Mouse (Mus musculus) ZHBTc4 (cell line): Measurements from ENCODE around the gene Npff.

Experiments used
- DNase-seq: peaks from one replicate; pipeline ENCODE4 v3.0.0-alpha.2; 2011; ENCODE audit warnings: low read depth, low spot score

Npff gene

GRCm38 (mm10) chr15:102519211-102520141 lies 5.3 kb downstream of the Npff start:
- DNase-seq, result no peak

GRCm38 (mm10) chr15:102518859-102519201 lies 5.9 kb downstream of the Npff start:
- DNase-seq, result no peak

DNA sequence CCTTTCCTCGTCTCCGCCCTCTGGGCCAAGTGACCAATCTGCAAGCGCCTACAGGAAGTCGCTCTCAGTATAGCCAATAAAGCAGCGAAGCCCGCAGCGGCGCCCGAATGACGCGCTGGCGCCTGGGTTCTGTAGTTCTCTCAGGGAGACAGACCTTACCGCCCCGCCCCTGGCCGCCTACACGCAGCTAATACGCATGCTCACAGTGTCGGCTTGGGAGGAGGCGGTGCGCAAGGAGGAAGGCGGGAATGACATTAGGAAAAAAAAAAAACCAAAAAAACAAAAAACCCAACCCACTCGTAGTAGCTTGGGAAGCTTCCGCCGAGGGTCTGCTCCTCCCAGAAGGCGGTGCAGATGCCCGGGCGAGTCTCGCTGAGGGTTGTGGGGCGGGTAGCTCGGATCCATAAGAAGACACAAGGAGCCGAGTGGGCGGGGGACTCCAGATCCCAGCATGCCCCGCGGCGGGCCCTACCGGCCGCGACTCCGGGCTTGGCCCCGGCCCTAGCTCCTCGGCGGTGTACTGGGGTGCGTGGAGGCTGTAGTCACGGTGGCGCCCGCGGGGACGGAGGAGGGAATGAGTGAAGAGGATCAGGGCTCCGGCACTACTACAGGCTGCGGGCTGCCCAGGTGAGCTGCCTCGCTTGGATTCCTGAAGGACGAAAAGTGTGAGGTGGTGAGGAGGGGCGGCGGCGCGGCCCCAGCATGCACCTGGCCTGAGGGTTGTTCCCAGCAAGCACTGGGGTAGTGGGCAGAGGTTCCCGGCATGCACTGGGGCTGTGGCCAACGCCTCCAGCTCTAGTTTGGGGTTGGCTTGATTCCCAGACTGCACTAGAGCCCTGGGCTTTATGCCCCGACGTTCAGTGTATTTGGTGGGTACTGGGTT lies 6.5 kb downstream of the Npff start, which contains the start of gene Tarbp2:
Tarbp2 (plus strand) TSS at position 217 of the 883 bp plus-strand sequence.
- peak; percentile 100 for DNase-seq

DNA sequence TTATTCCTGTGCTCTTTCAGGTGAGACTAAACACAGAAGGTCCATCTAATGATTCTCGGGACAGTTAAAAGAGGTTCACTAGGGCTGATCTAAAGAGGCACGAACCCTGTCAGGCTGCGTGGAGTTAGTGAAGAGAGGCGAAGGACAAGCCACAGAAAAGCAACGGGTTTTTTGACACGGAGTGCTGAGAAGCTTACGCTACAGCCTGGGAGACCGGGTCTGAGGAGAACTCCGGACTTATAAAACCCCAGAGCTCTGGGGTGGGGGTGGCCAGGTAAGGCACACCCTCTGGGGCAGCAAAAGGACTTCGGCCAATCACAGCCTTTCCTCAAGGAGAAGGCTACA lies 7.1 kb downstream of the Npff start:
- no peak for DNase-seq

GRCm38 (mm10) chr15:102516728-102517404 lies 7.9 kb downstream of the Npff start, which contains the start of gene Map3k12:
Gene Map3k12 (minus strand): TSS chr15:102517064.
- peak; percentile 59 for DNase-seq

- peak; percentile 47 for DNase-seq
These were observed 8.4 kb downstream of the Npff start for GRCm38 (mm10) chr15:102516293-102516692.

GRCm38 (mm10) chr15:102515791-102516190 lies 9.0 kb downstream of the Npff start:
- no peak for DNase-seq

DNA sequence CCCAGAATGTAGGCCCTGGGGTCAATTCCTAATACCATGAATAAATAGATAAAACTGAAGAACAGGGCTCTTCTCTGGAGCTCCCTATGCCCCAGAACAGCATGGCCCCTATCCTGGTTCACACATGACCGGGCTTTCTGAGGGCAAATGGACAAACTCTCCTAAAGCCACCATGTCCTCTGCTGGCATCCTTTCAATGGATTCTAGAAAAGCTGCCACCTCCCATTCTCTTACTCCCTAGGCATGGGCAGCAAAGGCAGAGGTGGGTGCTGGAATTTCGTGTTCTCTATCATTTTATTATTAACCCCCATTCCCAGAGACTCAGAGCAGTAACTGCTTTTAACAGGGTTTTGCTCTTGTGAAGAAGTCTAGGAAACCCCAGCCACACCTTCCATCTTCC lies 9.5 kb downstream of the Npff start:
- no peak for DNase-seq

DNA sequence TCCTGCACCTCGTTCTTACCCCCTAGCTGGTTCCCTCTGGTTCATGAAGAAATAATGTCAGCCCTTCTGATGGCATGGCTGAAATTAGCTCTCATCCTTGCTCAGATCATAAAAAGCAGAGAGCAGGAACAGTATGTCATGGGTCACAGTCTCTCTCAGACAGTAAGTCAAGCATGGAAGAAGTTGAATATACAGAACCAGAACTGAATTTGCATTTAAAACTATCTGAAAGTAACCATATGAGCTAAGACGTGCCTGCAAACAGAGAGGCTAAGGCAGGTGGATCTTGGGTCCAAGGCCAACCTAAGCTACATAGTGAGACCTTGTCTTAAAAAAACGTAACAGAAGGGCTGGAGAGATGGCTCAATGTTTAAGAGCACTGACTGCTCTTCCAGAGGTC lies 11.7 kb downstream of the Npff start:
- no peak for DNase-seq

DNA sequence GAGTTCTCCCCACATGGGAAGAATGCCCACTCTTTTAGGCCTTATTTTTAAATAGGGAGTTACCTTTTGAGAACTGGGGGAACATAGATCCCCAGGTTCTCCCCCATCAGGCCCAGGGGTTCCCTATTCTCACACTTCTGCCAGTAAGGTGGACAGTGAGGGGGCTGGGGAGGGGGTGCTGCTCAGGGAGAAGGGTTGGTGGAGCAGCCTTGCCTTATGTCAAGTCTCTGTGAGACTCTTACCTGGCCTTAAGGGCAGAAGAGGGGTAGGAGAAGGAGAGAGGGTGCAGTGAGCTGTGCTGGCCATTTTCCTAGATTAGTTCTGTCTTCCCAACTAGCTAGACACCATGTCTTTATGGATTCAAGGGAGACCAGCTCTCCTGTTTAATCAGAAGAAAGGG lies 12.3 kb downstream of the Npff start:
- DNase-seq, result no peak

- no peak for DNase-seq
These were observed 12.7 kb downstream of the Npff start for GRCm38 (mm10) chr15:102512010-102512409.

- DNase-seq, result no peak
These were observed 13.4 kb downstream of the Npff start for GRCm38 (mm10) chr15:102511285-102511833.

DNA sequence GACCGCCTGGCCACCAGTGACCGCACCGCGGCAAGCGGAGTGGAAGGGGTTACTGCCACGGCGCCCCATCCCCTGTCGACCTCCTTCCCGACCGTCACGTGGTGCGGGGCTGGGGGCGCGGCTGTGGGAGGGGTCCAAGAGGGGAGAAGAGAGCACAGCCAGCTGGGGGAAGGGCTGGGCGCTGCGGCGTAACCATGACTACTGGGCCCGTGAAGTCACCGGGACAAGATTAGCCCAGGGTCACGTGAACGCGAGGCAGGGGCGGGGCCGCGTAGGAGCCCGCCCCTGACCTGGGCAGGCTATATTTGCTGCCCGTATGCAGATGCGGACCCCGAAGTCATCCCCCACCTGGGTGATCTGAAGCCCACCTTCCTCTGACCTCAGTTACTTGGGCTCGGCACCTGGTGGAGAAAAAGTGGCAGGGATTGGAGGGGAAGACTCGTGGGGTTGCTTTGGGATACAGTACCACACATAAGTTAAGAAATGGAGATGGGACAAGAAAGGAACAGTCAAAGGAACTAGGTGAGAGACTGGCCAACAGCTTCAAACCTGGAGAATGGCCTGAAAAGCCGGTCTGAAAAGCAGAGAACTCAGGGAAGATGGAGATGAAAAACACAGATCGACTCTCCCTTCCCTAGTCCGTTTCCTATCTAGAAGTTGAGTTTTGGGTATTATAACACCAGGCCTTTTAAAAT lies 14.0 kb downstream of the Npff start:
- peak; percentile 98 for DNase-seq

DNA sequence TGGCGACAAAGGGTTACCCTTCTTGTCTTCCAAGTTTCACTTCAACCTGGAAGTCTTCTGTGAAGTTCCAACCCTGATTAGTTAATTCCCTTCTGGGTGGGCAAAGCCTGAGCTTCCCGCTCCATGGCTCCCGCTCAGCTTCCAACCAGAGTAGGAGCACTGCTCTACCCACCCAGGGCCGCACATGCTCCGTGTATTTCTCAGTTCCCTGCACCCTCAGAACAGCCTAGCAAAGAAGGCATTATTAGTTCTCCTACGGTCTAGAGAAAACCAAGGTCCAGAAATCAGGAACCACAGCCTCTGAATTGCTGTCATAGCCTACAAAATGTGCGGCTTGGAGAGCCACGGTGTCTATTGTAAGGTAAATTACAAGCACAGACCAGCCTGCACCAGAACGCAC lies 14.6 kb downstream of the Npff start:
- DNase-seq, result no peak

DNA sequence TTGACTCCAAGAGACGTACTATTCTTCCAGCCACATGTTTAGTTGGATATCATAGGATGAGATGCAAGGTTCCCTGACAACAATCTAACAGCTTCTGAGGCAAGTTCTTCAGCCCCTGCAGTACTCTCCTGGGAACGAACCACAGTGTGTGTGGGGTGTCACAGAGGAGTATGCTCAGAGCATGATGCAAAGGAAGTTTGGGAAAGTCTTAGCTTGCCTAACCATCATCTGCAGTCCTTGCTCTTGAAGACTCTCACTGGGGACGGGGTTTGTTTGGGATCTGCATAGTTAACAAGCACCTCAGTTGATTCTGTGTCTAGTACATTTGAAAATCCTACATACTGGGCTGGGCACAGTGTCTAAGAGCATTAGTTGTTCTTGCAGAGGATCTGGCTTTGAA lies 16.4 kb downstream of the Npff start:
- no peak for DNase-seq

- DNase-seq, result peak; percentile 30
These were observed 17.2 kb downstream of the Npff start for GRCm38 (mm10) chr15:102507561-102507960.

GRCm38 (mm10) chr15:102506864-102507263 lies 17.9 kb downstream of the Npff start:
- DNase-seq, result no peak

- DNase-seq, result no peak
These were observed 18.3 kb downstream of the Npff start for GRCm38 (mm10) chr15:102506464-102506830.

GRCm38 (mm10) chr15:102505770-102506463 lies 18.8 kb downstream of the Npff start:
- DNase-seq, result no peak

DNA sequence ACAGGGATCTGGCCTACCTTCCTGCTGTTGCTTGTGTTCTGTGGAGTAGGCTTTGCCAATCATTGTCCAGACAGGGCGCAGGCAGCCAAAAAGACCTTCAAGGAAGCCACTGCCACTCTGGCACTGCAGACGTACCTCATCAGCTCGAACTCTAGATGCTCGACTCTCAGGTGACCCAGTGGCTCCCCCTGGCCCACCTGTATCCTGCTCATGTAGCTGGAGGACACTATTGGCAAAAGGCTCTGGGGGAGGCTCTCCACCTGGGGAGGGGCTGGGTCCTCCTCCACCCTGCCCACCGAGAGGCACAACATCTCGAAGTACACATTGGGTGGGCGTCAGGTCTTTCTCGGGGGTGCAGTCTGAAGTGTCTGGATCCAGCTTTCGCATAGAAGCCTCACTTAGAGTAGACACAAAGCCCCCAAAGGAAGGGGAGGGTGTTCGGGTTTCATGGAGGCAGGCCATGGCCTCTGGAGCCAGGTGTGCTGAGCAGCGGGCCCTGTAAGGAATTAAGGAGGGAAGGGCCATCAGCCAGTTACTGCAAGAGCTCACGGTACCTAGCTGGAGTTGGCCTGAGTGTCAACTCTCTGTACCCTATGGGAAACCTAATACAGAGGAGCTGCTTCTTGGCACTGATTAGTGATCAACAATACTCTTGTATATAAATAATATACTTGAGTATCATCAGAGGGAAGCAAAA lies 19.5 kb downstream of the Npff start:
- DNase-seq, result no peak
